Mouse (Mus musculus) C2C12 (cell line): ENCODE data around the gene Ggnbp2. TPM values are rescaled to one million over a fixed set of nuclear protein-coding genes. Genes with fewer than 3 reads are reported as not detected.
"Not testable (repeated sequence)": the region's sequence is repeated elsewhere in the genome, so short reads cannot be mapped to it uniquely, and the experiment has no call there.

Experiments
- H3K27me3 ChIP-seq: one replicate; pipeline ENCODE4 v1.6.1; 2011; ENCODE audit not compliant: control insufficient read depth, insufficient read depth, insufficient read length
- H3K36me3 ChIP-seq: one replicate; pipeline ENCODE4 v1.6.1; 2011; ENCODE audit not compliant: control insufficient read depth, insufficient read depth
- H3K4me3 ChIP-seq: one replicate; pipeline ENCODE4 v1.5.1; 2011; ENCODE audit warnings: mild to moderate bottlenecking, control low read depth; ENCODE audit not compliant: poor library complexity, insufficient read depth, severe bottlenecking
- H3K79me2 ChIP-seq: one replicate; pipeline ENCODE4 v1.6.1; 2011; ENCODE audit not compliant: control insufficient read depth, insufficient read depth
- H3K79me3 ChIP-seq: one replicate; pipeline ENCODE4 v1.6.1; 2011; ENCODE audit warnings: low read depth, control low read depth
- H3ac ChIP-seq: one replicate; pipeline ENCODE3; 2011; ENCODE audit warnings: low read depth; ENCODE audit not compliant: control insufficient read depth, insufficient read length
- CEBPB ChIP-seq: IDR thresholded peaks from one replicate; pipeline ENCODE4 v1.6.1; 2011; ENCODE audit warnings: low read depth, mild to moderate bottlenecking, control low read depth, moderate library complexity
- CTCF ChIP-seq: IDR thresholded peaks from one replicate; pipeline ENCODE4 v1.5.1; 2011; ENCODE audit not compliant: control insufficient read depth, insufficient read depth, insufficient read length
- FOSL1 ChIP-seq: IDR thresholded peaks from one replicate; pipeline ENCODE4 v1.8.0; 2011; ENCODE audit warnings: mild to moderate bottlenecking, low read length; ENCODE audit not compliant: poor library complexity, insufficient read depth, severe bottlenecking
- MAX ChIP-seq: IDR thresholded peaks from one replicate; pipeline ENCODE4 v1.6.1; 2011; ENCODE audit warnings: mild to moderate bottlenecking, control low read depth
- MYOD1 ChIP-seq: IDR thresholded peaks from one replicate; pipeline ENCODE4 v1.6.1; 2011; ENCODE audit warnings: low read depth; ENCODE audit not compliant: control insufficient read depth, insufficient read length
- MYOG ChIP-seq: IDR thresholded peaks from one replicate; pipeline ENCODE4 v1.6.1; 2011; ENCODE audit not compliant: control insufficient read depth, insufficient read length; ENCODE audit errors: extremely low read depth
- USF1 ChIP-seq: IDR thresholded peaks from one replicate; pipeline ENCODE4 v1.6.1; 2011; ENCODE audit warnings: low read depth, mild to moderate bottlenecking, control low read depth, moderate library complexity
- polyA plus RNA-seq: library from polyadenylated mRNA; unstranded; fragments of >200 nt; fragmentation: generic; extraction: Trizol; gene quantifications from one replicate; pipeline ENCODE4 v1.2.1, GENCODE M21; 2012; ENCODE audit warnings: missing spikeins

Gene Ggnbp2
- polyA plus RNA-seq, 1 experiment, result 21.1 TPM

DNA sequence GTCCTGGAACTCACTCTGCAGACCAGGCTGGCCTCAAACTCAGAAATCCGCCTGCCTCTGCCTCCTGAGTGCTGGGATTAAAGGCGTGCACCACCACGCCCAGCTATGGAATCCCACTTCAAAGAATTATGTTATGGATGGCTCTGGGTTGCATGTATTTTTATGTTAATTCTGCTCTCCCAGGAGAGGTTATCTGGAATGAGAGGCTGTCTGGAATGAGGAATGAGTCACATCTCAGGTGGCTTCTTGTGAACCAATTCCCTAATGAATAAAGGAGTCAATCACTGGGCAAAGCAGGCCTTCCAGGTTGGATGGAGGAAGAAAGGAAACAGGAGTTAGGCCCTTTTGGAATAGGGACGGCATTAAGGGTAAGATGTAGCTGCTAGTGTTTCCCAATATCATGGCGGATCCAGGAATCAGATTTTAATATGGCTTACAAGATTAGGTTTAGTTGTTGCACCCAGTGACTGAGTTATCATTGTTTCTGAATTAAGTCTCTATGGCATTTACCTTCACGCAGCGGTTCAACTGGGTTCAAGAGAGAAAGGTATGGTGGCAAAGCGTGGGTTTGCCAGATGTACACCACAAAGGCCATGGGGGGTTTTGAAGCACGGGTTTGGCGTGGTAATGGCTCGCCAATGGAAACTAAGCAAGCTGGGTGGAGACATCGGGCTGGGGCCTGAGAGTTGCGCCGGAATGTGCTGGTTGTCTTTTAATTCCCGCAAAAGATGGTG, 23.7 kb downstream of the Ggnbp2 start:
- Histone ChIP-seq H3K4me3 (no peak overlapping the region), H3K36me3 (peaks cover 84% of the 10 kb centered on the region), H3K27me3 (no peaks in the 10 kb centered on the region), H3K79me3 (peaks cover 2% of the 10 kb centered on the region), H3K79me2 (peaks cover 15% of the 10 kb centered on the region), H3ac (no peak overlapping the region)
- no peak for TF ChIP-seq CEBPB
- TF ChIP-seq CTCF, result no peak
- no peak for TF ChIP-seq MAX
- no peak for TF ChIP-seq MYOD1
- no peak for TF ChIP-seq FOSL1

DNA sequence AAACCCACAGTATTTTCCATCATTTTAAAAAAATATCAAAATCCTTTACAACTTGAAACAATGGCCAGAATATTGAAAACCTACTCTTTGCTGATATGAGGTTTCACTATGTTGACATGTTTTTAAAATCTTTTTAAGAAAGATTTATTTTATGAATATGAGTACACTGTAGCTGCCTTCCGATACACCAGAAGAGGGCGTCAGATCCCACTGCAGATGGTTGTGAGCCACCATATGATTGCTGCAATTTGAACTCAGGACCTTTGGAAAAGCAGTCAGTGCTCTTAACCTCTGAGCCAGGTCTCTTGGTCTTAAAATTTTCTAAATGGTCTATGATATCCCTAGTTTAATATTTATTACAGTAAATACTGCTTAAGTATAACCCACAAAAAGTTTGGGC, 31.3 kb downstream of the Ggnbp2 start:
- Histone ChIP-seq H3K79me2 (peaks cover 6% of the 10 kb centered on the region), H3K79me3 (no peaks in the 10 kb centered on the region), H3K4me3 (no peak overlapping the region), H3K27me3 (no peaks in the 10 kb centered on the region), H3K36me3 (peaks cover 94% of the 10 kb centered on the region), H3ac (no peak overlapping the region)
- TF ChIP-seq MYOD1, result no peak

DNA sequence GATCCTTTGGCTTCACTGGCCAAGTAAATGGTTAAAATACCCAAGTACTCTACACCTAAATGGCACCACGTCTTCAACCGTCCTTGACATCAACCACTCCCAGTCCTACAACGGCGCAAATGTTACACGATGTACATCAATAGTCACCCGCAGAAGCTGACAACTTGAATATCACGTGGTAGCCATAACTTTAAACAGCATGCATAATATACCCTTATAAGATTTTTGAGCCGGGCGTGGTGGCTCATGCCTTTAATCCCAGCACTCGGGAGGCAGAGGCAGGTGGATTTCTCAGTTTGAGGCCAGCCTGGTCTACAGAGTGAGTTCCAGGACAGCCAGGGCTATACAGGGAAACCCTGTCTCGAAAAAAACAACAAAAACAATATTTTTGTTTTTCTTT, 41.1 kb downstream of the Ggnbp2 start:
- H3K79me2 ChIP-seq, result peaks cover 14% of the 10 kb centered on the region
- not testable (repeated sequence) for H3K79me3 ChIP-seq, H3K4me3 ChIP-seq, H3ac ChIP-seq, H3K27me3 ChIP-seq
- peaks cover 59% of the 10 kb centered on the region for H3K36me3 ChIP-seq

DNA sequence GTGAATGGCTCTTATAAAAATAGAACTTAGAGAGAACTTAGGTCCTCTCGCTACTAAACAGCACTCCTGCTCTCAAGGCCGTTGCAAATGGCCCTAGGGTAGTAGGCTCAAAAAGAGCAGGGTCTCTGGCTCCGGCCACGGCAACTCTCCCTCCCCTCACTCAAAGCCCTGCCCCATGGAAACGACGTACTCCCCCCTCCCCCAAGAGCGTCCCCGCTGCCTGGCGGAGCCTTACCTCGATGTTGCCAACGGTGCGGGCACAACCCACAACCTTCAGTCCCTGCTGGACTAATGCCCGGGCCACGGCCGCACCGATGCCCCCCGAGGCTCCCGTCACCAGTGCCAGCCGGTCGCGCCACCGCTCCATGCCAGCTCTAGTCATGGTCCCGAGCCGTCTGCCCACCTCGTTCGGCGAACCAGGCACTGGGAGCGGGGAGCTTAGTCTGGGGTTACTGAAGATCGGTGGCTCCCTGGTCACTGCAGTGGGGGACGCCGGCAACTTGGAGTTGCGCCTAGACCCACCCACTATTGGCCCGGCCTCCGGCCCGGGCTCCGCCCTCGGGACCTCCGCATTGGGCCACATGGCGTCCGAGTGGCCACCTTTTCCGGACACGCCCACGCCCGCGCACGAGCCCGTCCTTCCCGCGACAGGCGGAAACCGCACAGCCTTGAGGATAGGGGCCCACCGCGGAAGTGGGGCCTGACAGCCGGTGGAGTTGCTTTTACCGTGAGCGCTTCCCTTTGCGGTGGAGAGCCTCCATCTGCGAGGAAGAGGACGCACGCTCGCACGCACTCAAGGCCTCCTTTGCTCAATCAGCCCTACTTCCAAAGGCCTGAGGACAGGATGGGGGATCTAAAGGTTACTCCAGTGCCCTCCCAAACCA, 41.9 kb downstream of the Ggnbp2 start, which contains the start of gene Dhrs11:
Gene Dhrs11, minus strand, starts transcription at position 479 of the 884 bp plus-strand sequence.
- Histone ChIP-seq H3ac (peak within 1 kb of the TSS; percentile 68), H3K27me3 (no peaks in the 10 kb centered on the region), H3K79me2 (peaks cover 14% of the 10 kb centered on the region), H3K4me3 (peak within 1 kb of the TSS; percentile 59), H3K79me3 (peaks cover 7% of the 10 kb centered on the region), H3K36me3 (peaks cover 53% of the 10 kb centered on the region)
- TF ChIP-seq CTCF (no peak), USF1 (peak; percentile 13), MAX (peak; percentile 75), MYOG (no peak), CEBPB (no peak)

DNA sequence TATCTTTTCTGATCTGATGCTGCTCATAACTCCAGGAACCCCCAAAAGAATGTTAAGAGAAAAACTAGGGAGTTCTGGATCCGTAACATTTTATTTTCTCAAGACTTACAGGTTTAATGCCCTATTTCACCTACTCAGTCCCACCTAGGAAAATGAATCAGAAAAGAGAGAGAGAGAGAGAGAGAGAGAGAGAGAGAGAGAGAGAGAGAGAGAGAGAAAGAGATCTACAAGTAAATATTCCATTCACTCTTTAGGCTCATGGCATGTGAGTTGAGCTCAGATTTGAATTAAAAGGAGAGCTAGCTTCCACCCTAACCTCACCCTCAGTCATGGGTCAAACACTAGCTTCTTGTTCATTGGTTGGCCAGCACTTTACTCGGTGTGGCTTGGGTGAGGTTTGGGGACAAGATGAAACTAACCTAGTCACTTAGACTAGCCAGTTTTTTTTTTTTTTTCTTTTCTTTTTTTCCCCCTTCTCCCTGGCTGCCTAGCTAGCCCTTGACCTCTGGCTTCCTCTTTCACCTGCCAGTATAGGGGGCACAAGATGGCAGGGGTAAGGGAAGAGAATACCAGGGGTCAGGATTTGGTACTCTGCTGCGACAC, 42.6 kb downstream of the Ggnbp2 start:
- Histone ChIP-seq H3K4me3 (peak overlapping the region; percentile 59), H3K79me2 (peaks cover 14% of the 10 kb centered on the region), H3ac (no peak overlapping the region), H3K36me3 (peaks cover 46% of the 10 kb centered on the region), H3K79me3 (peaks cover 7% of the 10 kb centered on the region), H3K27me3 (no peaks in the 10 kb centered on the region)
- no peak for TF ChIP-seq FOSL1
- no peak for TF ChIP-seq MAX

DNA sequence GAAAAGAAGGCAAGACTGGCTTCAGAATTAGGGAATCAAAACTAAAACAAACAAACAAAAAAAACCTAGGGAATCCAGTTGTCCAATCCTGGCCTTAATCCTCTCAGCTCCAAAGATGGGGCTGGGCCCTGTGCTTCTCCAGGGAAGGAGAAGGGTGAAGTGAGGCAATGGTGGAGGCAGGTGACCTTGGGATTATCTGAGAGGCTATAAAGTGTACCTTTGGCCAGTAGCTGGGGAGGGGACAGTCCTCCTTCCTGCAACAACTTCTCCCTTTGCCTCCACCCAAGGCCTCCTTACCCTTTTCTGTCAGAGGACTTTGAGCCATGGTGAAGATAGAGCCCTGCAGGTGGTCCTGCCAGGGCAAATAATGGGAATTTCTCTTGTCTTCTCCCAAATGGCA, 43.1 kb downstream of the Ggnbp2 start:
- H3K36me3 ChIP-seq, result peaks cover 42% of the 10 kb centered on the region
- no peaks in the 10 kb centered on the region for H3K27me3 ChIP-seq
- peaks cover 14% of the 10 kb centered on the region for H3K79me2 ChIP-seq
- no peak for TF ChIP-seq USF1
- no peak for TF ChIP-seq CTCF
- TF ChIP-seq MYOG, result no peak
- TF ChIP-seq FOSL1, result no peak
- TF ChIP-seq MYOD1, result no peak
- no peak for TF ChIP-seq CEBPB
- TF ChIP-seq MAX, result no peak
- no peak overlapping the region for H3ac ChIP-seq
- no peak overlapping the region for H3K4me3 ChIP-seq
- H3K79me3 ChIP-seq, result peaks cover 7% of the 10 kb centered on the region
